Mouse (Mus musculus) fat pad, adult 2 months (tissue): ENCODE data around the gene Pask.
"Not testable (repeated sequence)": the region's sequence is repeated elsewhere in the genome, so short reads cannot be mapped to it uniquely, and the experiment has no call there.

Source experiments
- DNase-seq: peaks from one replicate; pipeline ENCODE4 v3.0.0-alpha.2; 2011; ENCODE audit warnings: low read depth, low spot score; ENCODE audit errors: extremely low read depth

The Pask gene

GRCm38 (mm10) chr1:93342648-93343503 lies at the start of gene Pask, which contains the start of gene Ppp1r7:
TSS of gene Pask (minus strand) at chr1:93343482.
TSS of gene Ppp1r7 (plus strand) at chr1:93342854.
- peak; percentile 83 for DNase-seq

GRCm38 (mm10) chr1:93388906-93389305 lies 45.6 kb upstream of the Pask start:
- no peak for DNase-seq

- no peak for DNase-seq
Observed at GRCm38 (mm10) chr1:93387198-93387597, 43.9 kb upstream of the Pask start.

GRCm38 (mm10) chr1:93379117-93379516 lies 35.8 kb upstream of the Pask start:
- no peak for DNase-seq

- DNase-seq, result no peak
Observed at GRCm38 (mm10) chr1:93377307-93377706, 34.0 kb upstream of the Pask start.

GRCm38 (mm10) chr1:93373665-93374064 lies 30.4 kb upstream of the Pask start, which contains the start of gene Ano7:
TSS of gene Ano7 (plus strand) at chr1:93373930.
- DNase-seq, result no peak

- no peak for DNase-seq
Observed at GRCm38 (mm10) chr1:93365641-93366040, 22.4 kb upstream of the Pask start.

- DNase-seq, result no peak
Observed at GRCm38 (mm10) chr1:93362661-93363060, 19.4 kb upstream of the Pask start.

GRCm38 (mm10) chr1:93352724-93353123 lies 9.4 kb upstream of the Pask start:
- DNase-seq, result no peak

- no peak for DNase-seq
Observed at GRCm38 (mm10) chr1:93349701-93350100, 6.4 kb upstream of the Pask start.

GRCm38 (mm10) chr1:93347176-93347575 lies 3.9 kb upstream of the Pask start:
- DNase-seq, result no peak

- DNase-seq, result peak; percentile 69
Observed at GRCm38 (mm10) chr1:93343504-93344047, 294 bp upstream of the Pask start.

GRCm38 (mm10) chr1:93334621-93335020 lies 8.7 kb downstream of the Pask start:
- DNase-seq, result no peak

GRCm38 (mm10) chr1:93326446-93326845 lies 16.8 kb downstream of the Pask start:
- DNase-seq, result no peak

GRCm38 (mm10) chr1:93323973-93324372 lies 19.3 kb downstream of the Pask start:
- DNase-seq, result no peak

- DNase-seq, result peak; percentile 18
Observed at GRCm38 (mm10) chr1:93305581-93306337, 37.5 kb downstream of the Pask start, which contains the start of gene Mterf4. TSS of gene Mterf4 (minus strand) at chr1:93305915.

- no peak for DNase-seq
Observed at GRCm38 (mm10) chr1:93300578-93300977, 42.7 kb downstream of the Pask start.

- no peak for DNase-seq
Observed at GRCm38 (mm10) chr1:93299791-93300190, 43.5 kb downstream of the Pask start.

GRCm38 (mm10) chr1:93294491-93294890 lies 48.8 kb downstream of the Pask start:
- not testable (repeated sequence) for DNase-seq

- DNase-seq, result no peak
Observed at GRCm38 (mm10) chr1:93292006-93292405, 51.3 kb downstream of the Pask start.

GRCm38 (mm10) chr1:93291591-93291990 lies 51.7 kb downstream of the Pask start:
- no peak for DNase-seq
